Mouse (Mus musculus) central nervous system, embryonic 18 days (tissue): Measurements from ENCODE around the gene Areg. TPM values are rescaled to one million over a fixed set of nuclear protein-coding genes. Genes with fewer than 3 reads are reported as not detected.

Experiments
- polyA plus RNA-seq: library from polyadenylated mRNA; depleted of rRNA; stranded (reverse); fragments of >200 nt; gene quantifications from 2 replicates; pipeline ENCODE4 v1.2.3, GENCODE M21; 2012; rRNA removed

Areg gene
- polyA plus RNA-seq, result 0.39 and 0.53 TPM in 2 replicates

DNA sequence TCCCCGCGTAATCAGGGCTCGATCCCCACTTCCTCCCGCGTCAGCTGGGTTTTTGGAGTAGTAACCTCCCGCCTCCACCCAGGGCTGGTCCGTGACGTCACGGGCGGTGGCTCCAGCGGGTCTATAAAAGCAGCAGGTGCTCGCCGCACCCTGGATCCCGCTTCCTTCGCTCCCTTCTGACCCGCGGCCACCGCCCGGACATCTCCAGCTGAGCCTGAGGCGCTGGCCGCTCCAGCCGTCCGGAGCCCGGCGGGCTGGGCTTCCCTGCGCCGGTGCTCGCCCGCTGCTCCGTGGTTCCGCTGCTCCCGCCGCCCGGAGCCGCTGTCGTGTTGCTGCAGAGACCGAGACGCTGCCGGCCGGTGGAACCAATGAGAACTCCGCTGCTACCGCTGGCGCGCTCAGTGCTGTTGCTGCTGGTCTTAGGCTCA lies at the start of gene Areg:
Areg (plus strand) TSS at position 154 of the 428 bp plus-strand sequence.

Other genes with a start within 250 kb of the Areg start
- 0.45 and 4.8 TPM in 2 replicates for gene Cxcl1, start 248.4 kb upstream of the Areg start, polyA plus RNA-seq
- 0.19 TPM in 1 of 2 replicates, not detected in the other for gene Cxcl2, start 235.7 kb upstream of the Areg start, polyA plus RNA-seq
- gene Mthfd2l, start 208.5 kb upstream of the Areg start, polyA plus RNA-seq, result 47.8 and 48.2 TPM in 2 replicates
- 0.18 and 0.31 TPM in 2 replicates for gene Epgn, start 112.1 kb upstream of the Areg start, polyA plus RNA-seq
- 0.03 TPM in 1 of 2 replicates, not detected in the other for gene Ereg, start 65.0 kb upstream of the Areg start, polyA plus RNA-seq